Mouse (Mus musculus) heart, embryonic 10.5 days (tissue): ENCODE data around the gene Mutyh. TPM values are rescaled to one million over a fixed set of nuclear protein-coding genes. Genes with fewer than 3 reads are reported as not detected.

Experiments used
- DNase-seq: peaks from one replicate; pipeline ENCODE4 v3.0.0-alpha.2; 2017; ENCODE audit warnings: low spot score
- H3K27ac ChIP-seq: fragments of 300-500 bp; sonication (generic); 2 replicates; pipeline ENCODE4 v1.5.1; 2016; ENCODE audit warnings: mild to moderate bottlenecking
- H3K27me3 ChIP-seq: fragments of 300-500 bp; sonication (generic); 2 replicates; pipeline ENCODE4 v1.6.1; 2016; ENCODE audit warnings: mild to moderate bottlenecking; ENCODE audit not compliant: poor library complexity, insufficient read depth, severe bottlenecking
- H3K36me3 ChIP-seq: fragments of 300-500 bp; sonication (generic); 2 replicates; pipeline ENCODE4 v1.6.1; 2016; ENCODE audit warnings: mild to moderate bottlenecking, moderate library complexity
- H3K4me1 ChIP-seq: fragments of 300-500 bp; sonication (generic); 2 replicates; pipeline ENCODE4 v1.6.1; 2016; ENCODE audit warnings: mild to moderate bottlenecking
- H3K4me3 ChIP-seq: fragments of 300-500 bp; sonication (generic); 2 replicates; pipeline ENCODE4 v1.5.1; 2016; ENCODE audit warnings: mild to moderate bottlenecking, moderate library complexity
- H3K9me3 ChIP-seq: fragments of 300-500 bp; sonication (generic); 2 replicates; pipeline ENCODE4 v1.6.1; 2016; ENCODE audit warnings: mild to moderate bottlenecking, moderate library complexity
- WGBS: fragments of 180-500 bp; shearing (Covaris S2); methylation state at CpG from one replicate; pipeline ENCODE4 v1.1.7; 2016; 5-methylcytosine and 5-hydroxymethylcytosine counted together
- polyA plus RNA-seq: library from polyadenylated mRNA; unstranded; fragments of >200 nt; fragmentation: Nextera tagmentation; extraction: Ambion mirVana; gene quantifications from 2 replicates; pipeline ENCODE4 v1.2.1, GENCODE M21; 2016

The Mutyh gene
- polyA plus RNA-seq, 1 experiment from 2014 or later: 19.4 TPM

DNA sequence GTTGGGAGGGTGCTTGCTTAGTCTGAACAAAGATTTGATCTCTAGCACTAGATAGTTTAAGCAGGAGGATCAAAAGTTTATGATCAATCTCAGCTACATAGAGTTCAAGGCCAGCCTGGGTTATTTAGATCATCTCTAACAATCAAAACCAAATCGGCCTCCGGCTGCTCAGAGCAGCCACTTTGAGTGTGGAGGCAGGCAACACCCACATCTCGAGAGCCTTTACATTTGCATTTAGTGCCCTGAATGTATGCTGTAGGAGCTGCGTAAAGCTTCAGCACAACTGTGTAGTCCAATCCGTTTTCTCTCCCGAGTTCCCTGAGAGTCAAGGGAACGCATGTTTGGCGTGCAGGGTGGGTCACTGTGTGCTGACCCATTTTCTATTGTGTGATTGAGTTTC lies 15.1 kb upstream of the Mutyh start:
- H3K9me3 ChIP-seq: no peaks in the 10 kb centered on the region
- H3K4me3 ChIP-seq: no peak overlapping the region
- peaks cover 6% of the 10 kb centered on the region; the same call in 1 of the 2 replicates for H3K4me1 ChIP-seq
- H3K36me3 ChIP-seq: no peaks in the 10 kb centered on the region
- H3K27ac ChIP-seq: no peak overlapping the region
- WGBS: 89% methylated on average over 8 of the region's 8 CpGs
- no peak for DNase-seq
- H3K27me3 ChIP-seq: no peaks in the 10 kb centered on the region

DNA sequence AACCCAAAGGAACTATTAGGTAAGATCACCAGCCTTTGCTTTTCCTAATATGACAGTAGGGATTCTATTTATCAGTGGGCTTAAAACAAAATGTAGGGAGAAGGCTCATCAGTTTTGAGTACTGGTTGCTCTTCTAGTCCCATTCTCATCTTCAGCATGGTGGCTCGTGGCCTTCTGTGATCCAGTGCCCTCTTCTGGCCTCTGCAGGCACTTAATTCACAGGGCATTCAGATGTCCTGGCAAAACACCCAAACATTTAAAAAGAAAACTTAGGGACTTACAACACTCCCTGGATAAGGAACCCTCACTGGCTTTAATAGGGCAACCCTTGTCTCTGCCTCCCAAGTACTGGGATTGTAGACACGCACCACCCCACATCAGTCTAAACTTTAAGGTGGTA lies 13.2 kb upstream of the Mutyh start:
- 76% methylated on average over 2 of the region's 2 CpGs for WGBS
- Histone ChIP-seq H3K27me3 (no peaks in the 10 kb centered on the region), H3K4me3 (no peak overlapping the region), H3K27ac (no peak overlapping the region), H3K36me3 (no peaks in the 10 kb centered on the region), H3K9me3 (no peaks in the 10 kb centered on the region), H3K4me1 (peaks cover 6% of the 10 kb centered on the region; the same call in 1 of the 2 replicates)
- DNase-seq: no peak

DNA sequence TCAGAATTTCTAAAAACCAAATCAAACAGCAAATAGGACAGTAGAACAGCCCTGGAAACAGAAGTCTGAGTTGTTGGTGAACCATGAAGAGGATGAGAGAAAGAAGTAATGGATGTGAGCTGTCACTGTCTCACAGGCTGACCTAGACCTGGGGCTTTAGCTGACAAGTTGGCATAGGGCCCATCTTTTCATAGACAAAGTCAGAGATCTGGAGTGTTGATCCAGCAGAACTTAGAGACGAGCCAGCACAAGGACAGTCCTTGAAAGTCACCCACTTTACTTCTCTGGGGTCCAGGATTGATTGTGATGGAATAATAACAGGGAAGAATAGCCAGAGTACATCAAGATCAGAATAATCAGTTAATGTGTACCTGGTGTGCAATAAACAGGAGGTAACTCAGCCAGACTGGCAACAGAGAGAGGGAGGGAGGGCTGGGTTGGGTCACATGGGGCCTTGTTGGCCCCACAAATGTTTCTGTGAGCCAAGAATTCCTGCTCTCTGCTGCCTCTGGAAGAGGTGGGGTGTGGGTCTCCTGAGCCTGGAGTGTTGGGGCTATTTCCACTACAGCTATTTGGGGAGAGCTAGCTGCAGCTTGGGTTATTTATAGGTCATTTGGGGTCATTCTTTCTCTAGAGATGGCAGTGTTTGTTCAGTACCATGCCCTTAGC lies 10.9 kb upstream of the Mutyh start:
- WGBS: 56% methylated on average over 1 of the region's 1 CpGs
- Histone ChIP-seq H3K27ac (no peak overlapping the region), H3K9me3 (no peaks in the 10 kb centered on the region), H3K4me1 (peaks cover 6% of the 10 kb centered on the region; the same call in 1 of the 2 replicates), H3K4me3 (no peak overlapping the region), H3K36me3 (peaks cover under 1% of the 10 kb centered on the region; the same call in 1 of the 2 replicates), H3K27me3 (no peaks in the 10 kb centered on the region)
- no peak for DNase-seq

DNA sequence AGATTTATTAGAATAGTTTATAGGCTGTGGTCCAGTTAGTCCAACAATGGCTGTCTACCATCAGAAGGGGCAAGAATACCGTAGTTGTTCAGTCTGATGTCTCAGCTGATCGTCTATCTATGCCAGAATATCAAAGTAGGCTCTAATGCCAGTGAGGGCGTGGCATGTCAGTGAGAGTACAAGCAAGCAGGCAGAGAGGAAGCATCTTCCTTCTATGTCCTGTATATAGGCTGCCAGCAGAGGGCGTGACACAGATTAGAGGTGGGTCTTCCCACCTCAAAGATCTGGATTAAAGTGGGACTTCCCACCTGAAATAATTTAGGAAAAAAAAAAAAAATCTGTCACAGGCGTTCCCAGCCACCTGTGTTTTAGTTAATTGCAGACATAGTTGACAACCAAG lies 7.6 kb upstream of the Mutyh start:
- H3K9me3 ChIP-seq: no peaks in the 10 kb centered on the region
- DNase-seq: no peak

DNA sequence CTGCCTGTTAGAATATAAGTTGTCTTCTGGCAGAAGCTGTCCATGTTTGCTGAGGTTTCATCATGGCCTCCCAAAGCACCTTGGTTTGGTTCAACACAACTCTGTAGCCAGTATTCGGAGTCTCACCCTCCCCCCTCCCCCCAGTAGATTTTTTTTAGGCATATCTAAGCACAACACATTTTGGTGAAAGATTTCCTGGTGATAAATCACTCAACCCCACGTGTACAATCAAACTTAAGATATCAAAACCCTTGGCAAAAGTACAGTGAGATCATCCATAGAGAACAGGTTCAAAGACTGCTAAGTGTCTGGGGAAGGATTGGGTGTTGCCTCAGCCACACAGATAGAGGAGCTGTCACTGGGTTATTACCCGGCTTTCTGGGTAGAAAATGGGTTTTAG lies 3.5 kb downstream of the Mutyh start:
- peaks cover 13% of the 10 kb centered on the region for H3K36me3 ChIP-seq
- H3K4me3 ChIP-seq: no peak overlapping the region
- peaks cover 9% of the 10 kb centered on the region for H3K4me1 ChIP-seq
- 59% methylated on average over 3 of the region's 3 CpGs for WGBS
- no peaks in the 10 kb centered on the region for H3K27me3 ChIP-seq
- H3K9me3 ChIP-seq: no peaks in the 10 kb centered on the region
- no peak for DNase-seq
- no peak overlapping the region for H3K27ac ChIP-seq

More for the DNA sequence above, 7.6 kb upstream of the Mutyh start:
- Histone ChIP-seq H3K4me1 (peaks cover 6% of the 10 kb centered on the region; the same call in 1 of the 2 replicates), H3K4me3 (no peak overlapping the region), H3K36me3 (peaks cover 34% of the 10 kb centered on the region), H3K27me3 (no peaks in the 10 kb centered on the region), H3K27ac (no peak overlapping the region)
- 36% methylated on average over 5 of the region's 5 CpGs for WGBS

DNA sequence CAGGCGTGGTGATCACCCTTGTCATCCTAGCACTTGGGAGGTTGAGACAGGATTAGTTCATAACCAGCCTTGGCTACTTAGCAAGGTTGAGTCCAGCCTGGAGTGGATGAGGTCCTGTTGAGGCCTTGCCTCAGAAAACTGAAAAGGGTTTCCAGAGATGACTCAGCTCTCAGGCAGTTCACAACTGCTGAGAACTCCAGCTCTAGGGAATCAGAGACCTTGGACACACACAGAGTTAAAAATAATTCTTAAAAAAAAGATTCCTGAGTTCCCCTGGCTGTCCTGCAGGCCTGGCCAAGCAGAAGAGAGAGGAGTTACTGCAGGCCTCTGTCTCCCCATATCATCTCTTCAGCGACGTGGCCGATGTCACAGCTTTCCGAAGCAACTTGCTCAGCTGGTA lies 7.8 kb downstream of the Mutyh start:
- DNase-seq: no peak
- Histone ChIP-seq H3K9me3 (no peaks in the 10 kb centered on the region), H3K36me3 (peaks cover 35% of the 10 kb centered on the region), H3K27me3 (peaks cover 24% of the 10 kb centered on the region), H3K4me1 (peaks cover 4% of the 10 kb centered on the region; the same call in 1 of the 2 replicates), H3K4me3 (no peak overlapping the region), H3K27ac (no peak overlapping the region)
- 80% methylated on average over 5 of the region's 5 CpGs for WGBS

DNA sequence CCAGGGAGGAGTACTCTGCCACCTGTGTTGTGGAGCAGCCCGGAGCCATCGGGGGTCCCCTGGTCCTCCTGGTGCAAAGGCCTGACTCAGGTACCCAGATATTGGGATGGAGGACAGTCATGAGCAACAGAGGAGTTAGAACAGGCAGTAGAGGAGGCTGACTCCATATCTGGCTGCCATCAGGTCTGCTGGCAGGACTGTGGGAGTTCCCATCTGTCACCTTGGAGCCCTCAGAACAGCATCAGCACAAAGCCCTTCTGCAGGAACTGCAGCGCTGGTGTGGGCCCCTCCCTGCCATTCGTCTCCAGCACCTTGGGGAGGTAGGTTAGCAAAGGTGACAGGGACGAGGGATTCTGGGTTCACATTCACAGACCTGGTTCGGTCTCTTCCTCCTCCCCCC lies 10.0 kb downstream of the Mutyh start:
- H3K27ac ChIP-seq: no peak overlapping the region
- H3K9me3 ChIP-seq: no peaks in the 10 kb centered on the region
- no peak for DNase-seq
- H3K36me3 ChIP-seq: peaks cover 35% of the 10 kb centered on the region
- H3K27me3 ChIP-seq: peaks cover 33% of the 10 kb centered on the region
- peaks cover 13% of the 10 kb centered on the region for H3K4me1 ChIP-seq
- H3K4me3 ChIP-seq: no peak overlapping the region
- 80% methylated on average over 6 of the region's 6 CpGs for WGBS

DNA sequence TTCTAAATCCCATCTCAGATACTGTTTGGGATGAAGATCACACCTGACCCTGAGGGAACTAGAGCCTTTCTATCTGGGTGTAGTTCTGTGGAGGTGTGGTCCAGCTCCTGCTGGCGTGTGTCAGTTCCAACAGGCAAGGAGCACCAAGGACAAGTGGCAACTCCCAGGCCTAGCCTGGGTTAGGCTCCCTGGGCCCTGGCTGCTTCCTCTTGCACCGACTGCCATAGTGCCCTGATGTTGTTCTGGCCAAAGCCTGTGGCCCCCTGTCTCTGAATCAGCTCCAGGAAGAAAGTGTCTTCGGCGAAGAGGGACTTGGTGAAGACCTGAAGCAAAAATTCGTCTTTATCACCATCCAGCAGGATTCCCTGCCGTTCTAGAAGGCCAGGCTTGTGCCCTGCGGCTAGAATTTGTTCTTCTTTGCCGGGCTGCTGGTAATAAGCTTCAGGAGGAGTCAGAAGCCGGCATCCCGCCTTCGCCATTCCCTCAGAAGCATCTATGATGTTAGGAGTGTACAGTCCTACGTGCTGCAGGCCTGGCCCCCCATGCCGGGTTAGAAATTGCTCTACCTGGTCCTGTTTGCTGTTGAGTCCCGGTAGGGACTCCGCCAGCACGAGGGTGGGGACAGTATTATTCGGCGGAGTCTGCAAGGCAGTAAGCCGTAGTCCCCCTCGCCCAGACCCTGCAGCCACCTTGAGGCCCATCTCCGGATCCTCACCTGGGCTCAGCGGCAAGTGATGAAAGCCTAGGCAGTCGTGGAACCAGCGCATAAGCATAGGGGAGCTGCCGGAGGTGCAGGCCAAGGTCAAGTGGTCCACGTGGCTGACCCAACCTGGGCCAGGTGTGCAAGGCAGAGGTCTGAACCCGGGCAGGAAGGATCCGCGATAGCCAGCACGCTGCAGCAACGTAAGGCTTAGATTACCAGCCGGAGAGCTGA lies 12.7 kb downstream of the Mutyh start:
- WGBS: 21% methylated on average over 32 of the region's 32 CpGs

DNA sequence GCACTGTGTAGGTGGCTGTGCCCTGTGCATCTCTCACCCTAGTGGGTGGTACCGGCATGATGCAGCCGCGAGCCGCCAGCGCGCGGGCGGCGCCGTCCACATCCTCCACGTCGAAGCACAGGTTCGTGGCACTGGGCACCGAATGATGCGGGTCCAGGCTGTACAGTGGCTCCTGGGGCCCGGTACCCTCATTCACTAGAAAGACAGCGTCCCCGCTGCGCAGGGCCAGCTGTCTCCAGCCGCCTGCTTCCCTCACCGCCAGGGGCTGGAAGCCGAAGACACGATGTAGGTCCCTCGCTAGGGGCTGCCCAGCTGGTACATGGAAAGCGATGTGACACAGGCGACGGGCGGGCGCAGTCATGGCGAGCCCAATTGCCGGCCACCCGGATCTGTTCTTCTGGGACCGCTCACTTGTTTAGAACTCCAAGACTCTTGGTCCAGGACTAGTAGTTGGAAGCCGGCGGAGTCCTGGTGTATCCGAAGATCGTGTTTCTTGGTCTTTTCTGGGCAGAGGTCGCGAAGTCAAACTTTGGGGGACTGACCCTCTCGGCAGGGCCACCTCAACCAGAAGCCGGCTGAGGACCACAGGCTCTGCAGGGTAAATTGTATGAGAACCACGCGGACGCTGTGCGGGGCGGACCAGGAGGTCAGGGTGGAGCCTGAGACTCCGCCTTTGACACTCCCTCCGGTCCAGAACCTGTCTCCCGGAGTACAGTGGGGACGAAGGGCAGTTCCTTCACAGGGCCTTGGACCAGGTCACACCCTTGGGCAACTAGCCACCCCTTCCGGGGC lies 13.6 kb downstream of the Mutyh start:
- peak; percentile 93 for DNase-seq
- H3K27me3 ChIP-seq: peaks cover 33% of the 10 kb centered on the region
- H3K4me3 ChIP-seq: peak overlapping the region; percentile 71
- peaks cover 22% of the 10 kb centered on the region for H3K36me3 ChIP-seq
- peaks cover 23% of the 10 kb centered on the region for H3K4me1 ChIP-seq
- no peaks in the 10 kb centered on the region for H3K9me3 ChIP-seq
- H3K27ac ChIP-seq: peak overlapping the region; percentile 81
- WGBS: under 1% methylated on average over 51 of the region's 51 CpGs

More for the DNA sequence above, 12.7 kb downstream of the Mutyh start:
- H3K4me3 ChIP-seq: peak overlapping the region; percentile 71
- H3K9me3 ChIP-seq: no peaks in the 10 kb centered on the region
- H3K27ac ChIP-seq: peak overlapping the region; percentile 81; the same call in 1 of the 2 replicates
- H3K27me3 ChIP-seq: peaks cover 33% of the 10 kb centered on the region
- peak; percentile 69 for DNase-seq
- peaks cover 20% of the 10 kb centered on the region for H3K4me1 ChIP-seq
- H3K36me3 ChIP-seq: peaks cover 29% of the 10 kb centered on the region

DNA sequence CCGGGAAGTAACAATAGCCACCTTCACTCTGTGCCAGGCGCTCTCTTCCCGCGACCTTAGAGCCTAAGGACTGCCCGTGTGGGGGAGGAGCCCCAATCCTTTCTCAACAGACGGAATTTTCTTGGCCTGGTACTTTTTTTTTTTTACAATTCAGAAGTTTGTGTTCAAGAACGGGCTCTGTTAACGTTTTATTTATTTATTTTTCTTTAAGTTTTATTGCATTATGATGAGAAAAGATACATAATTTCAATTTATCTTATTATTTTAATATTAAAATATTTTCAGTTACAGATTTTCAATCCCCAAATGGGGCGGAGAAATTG lies 14.1 kb downstream of the Mutyh start, which contains the start of gene Hpdl:
Gene Hpdl (minus strand): TSS at position 14 of the 323 bp plus-strand sequence.
- WGBS: 12% methylated on average over 9 of the region's 9 CpGs
- H3K27ac ChIP-seq: peak within 1 kb of the TSS; percentile 81
- H3K4me1 ChIP-seq: peaks cover 23% of the 10 kb centered on the region
- peaks cover 33% of the 10 kb centered on the region for H3K27me3 ChIP-seq
- peak within 1 kb of the TSS; percentile 71 for H3K4me3 ChIP-seq
- H3K9me3 ChIP-seq: no peaks in the 10 kb centered on the region
- no peak for DNase-seq
- peaks cover 16% of the 10 kb centered on the region for H3K36me3 ChIP-seq

DNA sequence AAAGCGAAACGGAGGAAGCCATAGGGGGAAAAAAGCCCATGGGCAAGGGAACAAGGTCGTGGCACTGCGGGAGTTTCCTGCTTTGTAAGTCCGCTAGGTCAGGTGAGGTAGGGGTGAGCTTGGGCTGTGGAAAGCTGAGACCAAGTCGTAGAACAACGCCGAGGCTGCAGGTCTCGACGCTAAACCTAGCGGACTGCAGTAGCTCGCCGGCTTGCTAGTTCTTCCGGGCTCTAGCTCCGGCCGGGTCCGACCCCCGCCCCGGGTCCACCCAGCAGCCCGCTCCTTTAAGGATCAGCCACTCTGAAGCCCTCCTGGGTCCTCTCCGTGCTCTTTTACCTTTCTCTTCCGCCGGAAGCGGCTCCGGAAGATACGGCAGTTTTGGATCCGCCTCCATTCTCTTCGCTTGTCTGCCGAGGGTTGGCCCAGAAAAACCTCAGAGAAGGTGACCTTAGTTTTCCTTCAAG lies 17.1 kb downstream of the Mutyh start:
- DNase-seq: peak; percentile 91
- peaks cover 23% of the 10 kb centered on the region for H3K4me1 ChIP-seq
- H3K27ac ChIP-seq: peak overlapping the region; percentile 94
- no peaks in the 10 kb centered on the region for H3K36me3 ChIP-seq
- 2% methylated on average over 29 of the region's 29 CpGs for WGBS
- no peaks in the 10 kb centered on the region for H3K9me3 ChIP-seq
- peak overlapping the region; percentile 73 for H3K4me3 ChIP-seq
- peaks cover 17% of the 10 kb centered on the region for H3K27me3 ChIP-seq

DNA sequence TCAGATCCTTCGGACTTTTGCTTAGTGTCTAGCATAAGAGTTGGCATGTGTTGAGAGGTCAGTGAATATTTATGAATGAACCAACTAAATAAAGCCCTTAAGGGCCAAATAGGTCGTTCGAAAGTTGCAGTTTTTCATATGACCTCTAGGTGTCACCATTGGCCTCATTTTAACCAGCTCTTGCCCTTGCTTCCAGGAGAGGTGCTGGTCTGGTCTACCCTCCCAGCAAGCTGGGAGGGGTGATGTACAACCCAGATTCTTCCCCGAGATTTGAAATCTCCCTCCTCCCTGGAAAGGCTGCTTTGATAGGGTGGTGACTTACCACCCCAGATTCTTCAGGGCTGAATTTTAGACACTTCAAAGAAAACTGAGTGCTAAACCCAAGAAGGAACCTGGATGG lies 20.3 kb downstream of the Mutyh start:
- Histone ChIP-seq H3K9me3 (no peaks in the 10 kb centered on the region), H3K27me3 (no peaks in the 10 kb centered on the region), H3K4me3 (no peak overlapping the region), H3K36me3 (no peaks in the 10 kb centered on the region), H3K27ac (no peak overlapping the region), H3K4me1 (peaks cover 10% of the 10 kb centered on the region)
- 3% methylated on average over 4 of the region's 4 CpGs for WGBS
- no peak for DNase-seq
